Mouse (Mus musculus) lung, postnatal 4 days (tissue): ENCODE measurements around the gene Sarm1.

Experiments
- DNase-seq, 2 experiments: peaks; one replicate each; pipeline ENCODE4 v3.0.0; 2021

Gene Sarm1

GRCm38 (mm10) chr11:78512025-78512957, 14.7 kb upstream of the Sarm1 start, which contains the start of the genes Tmem199 and Poldip2:
Gene Tmem199 (minus strand): TSS chr11:78512172.
Gene Poldip2 (plus strand): TSS chr11:78512193.
- peak; percentile 91 to 94 for DNase-seq

DNA sequence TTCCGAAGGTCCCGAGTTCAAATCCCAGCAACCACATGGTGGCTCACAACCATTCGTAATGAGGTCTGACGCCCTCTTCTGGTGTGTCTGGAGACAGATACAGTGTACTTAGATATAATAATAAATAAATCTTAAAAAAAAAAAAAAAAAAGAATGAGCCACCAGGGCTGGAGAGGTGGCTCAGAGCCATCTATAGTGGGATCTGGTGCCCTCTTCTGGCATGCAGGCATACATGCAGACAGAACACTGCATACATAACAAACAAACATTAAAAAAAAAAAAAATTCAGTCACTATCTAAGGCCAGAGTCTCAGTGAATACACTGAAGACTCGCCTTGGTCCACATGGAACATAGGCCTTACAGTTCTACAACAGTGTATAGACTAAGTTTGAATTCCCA, 11.6 kb upstream of the Sarm1 start:
- DNase-seq = peak in 1 of 2 experiments; percentile 39

GRCm38 (mm10) chr11:78505430-78505829, 7.9 kb upstream of the Sarm1 start:
- no peak for DNase-seq

DNA sequence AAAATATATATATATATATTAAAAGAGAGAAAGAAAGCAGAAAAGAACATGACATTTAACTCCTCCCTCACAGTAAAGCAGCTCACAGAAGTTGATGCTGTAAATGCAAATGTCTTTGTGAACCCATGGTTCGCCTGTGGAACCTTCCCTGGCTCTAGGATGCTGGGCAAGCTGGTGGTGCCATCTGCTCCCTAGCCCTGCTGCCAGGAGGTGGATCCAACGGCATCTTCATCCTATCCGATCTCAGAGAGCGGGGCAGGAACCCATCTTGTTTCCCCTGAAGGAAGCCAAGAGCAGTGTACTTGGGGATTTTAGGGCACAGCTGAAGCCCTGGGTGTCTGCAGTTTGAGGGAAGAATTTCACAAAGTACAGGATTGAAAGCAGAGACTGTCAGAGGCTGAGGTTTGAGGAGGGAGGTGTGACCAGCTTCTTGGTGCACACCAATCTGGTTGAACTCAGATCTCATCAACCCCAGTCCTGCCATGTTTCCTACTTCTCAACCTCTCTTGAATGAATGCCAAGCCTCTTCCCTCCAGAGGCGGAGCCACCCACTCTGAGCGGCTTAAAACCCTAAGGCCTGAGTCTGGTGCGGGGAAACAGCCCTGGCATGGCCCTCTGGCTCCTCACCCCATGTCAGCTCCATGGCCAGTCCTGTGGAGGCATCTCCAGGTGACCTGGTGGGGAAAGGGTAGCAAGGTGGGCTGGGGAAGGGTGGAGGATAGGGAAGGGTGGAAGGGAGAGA, 5.5 kb upstream of the Sarm1 start, which contains the start of gene Sebox:
Sebox (plus strand) TSS at position 539 of the 742 bp plus-strand sequence.
- DNase-seq = no peak

- no peak for DNase-seq
These were observed 4.0 kb upstream of the Sarm1 start for GRCm38 (mm10) chr11:78501529-78501928.

- DNase-seq = no peak
These were observed 3.2 kb upstream of the Sarm1 start for GRCm38 (mm10) chr11:78500623-78501202.

GRCm38 (mm10) chr11:78499543-78499942, 2.0 kb upstream of the Sarm1 start:
- no peak for DNase-seq

DNA sequence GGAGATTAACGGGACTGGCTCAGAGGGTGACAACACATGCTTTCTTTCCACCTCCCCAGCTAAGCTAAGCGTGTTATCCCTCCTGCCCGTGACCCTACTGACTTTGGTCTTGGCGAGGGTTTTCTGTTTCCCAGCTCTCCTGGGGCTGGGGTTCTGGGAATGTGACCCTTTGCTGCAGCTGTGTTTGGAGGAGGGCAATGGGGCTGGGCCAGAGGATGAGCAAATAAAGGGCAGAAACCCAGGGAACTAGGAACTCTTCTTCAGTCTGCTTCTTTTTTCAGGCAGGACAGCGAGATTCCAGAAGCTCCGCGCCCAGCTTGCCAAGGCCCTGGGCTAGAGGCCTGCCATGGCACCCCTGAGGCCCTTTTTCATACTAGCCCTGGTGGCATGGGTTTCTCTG, 1.4 kb upstream of the Sarm1 start, which contains the start of gene Vtn:
Vtn (plus strand) TSS at position 88 of the 400 bp plus-strand sequence.
- no peak for DNase-seq

GRCm38 (mm10) chr11:78497071-78497541, 448 bp downstream of the Sarm1 start:
- peak; percentile 31 to 38 for DNase-seq

DNA sequence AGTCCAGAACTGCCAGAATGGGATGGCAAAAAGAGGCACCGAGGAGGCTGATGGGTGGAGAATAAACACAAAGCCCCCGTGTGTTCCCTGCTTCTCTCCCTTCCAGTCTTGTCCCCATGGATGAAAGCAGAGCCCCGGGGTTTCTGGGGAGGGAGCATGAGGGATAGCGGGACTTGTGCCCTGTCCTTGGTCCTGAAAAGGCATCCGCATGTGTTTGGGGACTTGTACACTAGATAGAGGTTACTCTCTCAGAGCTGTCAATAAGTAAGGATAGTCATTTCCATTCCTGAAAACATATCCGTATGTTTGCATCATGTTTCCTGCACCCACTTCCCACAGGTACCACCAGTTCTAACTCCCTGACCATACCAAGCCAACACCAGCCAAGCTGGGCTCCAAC, 1.6 kb downstream of the Sarm1 start:
- DNase-seq = peak in 1 of 2 experiments; percentile 46

GRCm38 (mm10) chr11:78490781-78491241, 6.7 kb downstream of the Sarm1 start:
- no peak for DNase-seq

DNA sequence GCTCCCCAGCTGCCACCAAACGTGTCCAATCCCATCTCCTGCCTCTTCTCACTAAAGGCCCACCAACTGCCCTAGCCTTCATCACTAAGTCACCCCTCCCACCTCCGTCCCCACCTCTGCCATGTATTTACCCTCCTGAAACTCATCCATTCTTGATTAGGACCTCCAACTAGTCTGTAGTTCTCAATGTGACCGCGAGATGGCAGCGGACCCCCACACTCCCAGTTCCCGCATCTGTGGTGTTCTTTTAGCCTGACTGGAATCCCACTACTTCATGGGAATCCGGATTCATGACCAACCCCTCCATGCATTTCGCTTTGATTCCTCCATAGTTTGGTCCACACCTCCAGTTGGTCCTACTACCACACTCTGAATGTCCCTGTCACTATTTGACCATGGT, 9.4 kb downstream of the Sarm1 start:
- DNase-seq = peak; percentile 53 to 75

DNA sequence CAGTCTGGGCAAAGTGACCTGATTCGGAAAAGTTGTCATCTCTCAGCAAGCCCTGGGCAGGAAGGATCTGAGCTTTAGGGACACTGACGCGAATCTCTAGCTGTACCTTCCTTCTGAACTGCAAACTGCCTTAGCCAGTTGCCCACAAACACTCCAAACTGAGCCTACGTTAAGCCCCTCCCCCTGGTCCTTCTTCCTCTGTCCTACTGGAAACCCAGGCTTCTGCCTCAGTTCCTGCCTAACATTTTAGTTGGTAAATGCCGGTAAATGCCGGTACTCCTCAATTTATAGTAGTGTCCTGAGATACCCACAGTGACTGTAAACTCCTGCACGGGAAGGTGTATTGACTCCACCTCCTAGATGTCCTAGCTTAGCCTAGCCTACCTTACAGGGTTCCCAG, 13.9 kb downstream of the Sarm1 start:
- no peak for DNase-seq

- no peak for DNase-seq
These were observed 22.3 kb downstream of the Sarm1 start for GRCm38 (mm10) chr11:78475289-78475688.

DNA sequence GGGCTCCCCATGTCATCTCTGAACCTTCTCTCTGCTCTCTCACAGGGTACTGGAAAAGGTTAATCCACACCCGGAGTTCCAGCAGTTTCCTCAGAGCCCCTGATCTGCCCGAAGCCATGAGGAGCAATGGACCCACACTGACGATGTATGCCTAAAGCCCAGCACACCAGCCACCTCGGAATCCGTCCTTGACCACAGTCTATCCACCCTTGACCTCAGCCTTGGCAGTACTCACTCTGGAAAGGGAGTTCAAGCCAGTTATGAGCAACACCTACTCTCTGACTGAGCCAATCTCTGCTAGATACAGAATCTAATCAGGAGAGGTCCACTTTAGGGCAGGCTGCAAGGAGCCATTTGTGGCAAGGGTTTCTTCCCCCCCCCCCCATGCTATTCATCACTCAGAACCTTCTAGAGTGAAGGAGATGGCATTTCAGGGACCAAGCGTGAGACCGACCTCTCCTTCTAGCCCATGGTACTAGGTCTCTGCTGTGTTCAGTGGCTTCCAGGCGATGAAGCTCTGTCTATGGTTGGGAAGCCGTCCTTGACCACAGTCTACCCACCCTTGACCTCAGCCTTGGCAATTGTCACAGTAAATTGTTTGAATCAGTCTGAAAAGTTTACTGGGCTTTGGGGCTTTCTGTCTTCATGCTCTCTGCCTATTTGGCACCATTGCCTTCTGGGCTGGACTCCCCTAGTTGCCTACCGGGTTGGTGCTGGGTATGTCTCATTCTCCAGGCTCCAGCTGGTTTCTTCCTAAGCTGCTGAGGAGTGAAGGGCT, 26.0 kb downstream of the Sarm1 start:
- DNase-seq = no peak

GRCm38 (mm10) chr11:78467932-78468331, 29.6 kb downstream of the Sarm1 start:
- no peak for DNase-seq

GRCm38 (mm10) chr11:78467515-78467914, 30.0 kb downstream of the Sarm1 start:
- DNase-seq = no peak

- DNase-seq = no peak
These were observed 31.2 kb downstream of the Sarm1 start for GRCm38 (mm10) chr11:78466242-78466912.

- peak; percentile 84 to 90 for DNase-seq
These were observed 31.9 kb downstream of the Sarm1 start, which contains the start of gene Slc46a1 for GRCm38 (mm10) chr11:78465568-78466180. Gene Slc46a1 (plus strand): TSS chr11:78465697.

GRCm38 (mm10) chr11:78465116-78465515, 32.4 kb downstream of the Sarm1 start:
- DNase-seq = no peak
